Mouse (Mus musculus) stomach, embryonic 14.5 days (tissue): ENCODE measurements at regions not wholly inside any gene's neighbourhood (a gene's known extent, or its start where the extent isn't known, plus 50 kb on each side); places are given as distances from the start of the nearest gene placed in this dataset.

Source experiments
- ATAC-seq: fragments of 200-750 bp; cut with Nextera tagmentation; 2 replicates; pipeline ENCODE4 v1.8.0; 2017; ENCODE audit warnings: low read depth, moderate TSS enrichment; ENCODE audit not compliant: insufficient number of reproducible peaks, insufficient read depth, low FRiP score
- H3K27ac ChIP-seq: fragments of 300-500 bp; sonication (generic); 2 replicates; pipeline ENCODE4 v1.5.1; 2014; ENCODE audit warnings: mild to moderate bottlenecking, low read length, moderate library complexity, mixed read lengths
- H3K27me3 ChIP-seq: fragments of 300-500 bp; sonication (generic); 2 replicates; pipeline ENCODE4 v1.6.1; 2014; ENCODE audit warnings: low read length, control low read depth, mixed read lengths; ENCODE audit not compliant: control insufficient read depth, insufficient read depth
- H3K36me3 ChIP-seq: fragments of 300-500 bp; sonication (generic); 2 replicates; pipeline ENCODE4 v1.6.1; 2014; ENCODE audit warnings: mild to moderate bottlenecking, control low read depth, low read length, moderate library complexity, mixed read lengths; ENCODE audit not compliant: control insufficient read depth, insufficient read depth
- H3K4me1 ChIP-seq: fragments of 300-500 bp; sonication (generic); 2 replicates; pipeline ENCODE4 v1.6.1; 2014; ENCODE audit warnings: low read length, control low read depth, mixed read lengths; ENCODE audit not compliant: control insufficient read depth, insufficient read depth
- H3K4me2 ChIP-seq: fragments of 300-500 bp; sonication (generic); replicated peaks from 2 replicates; pipeline ENCODE4 v1.6.1; 2014; ENCODE audit warnings: low read depth, low read length, control low read depth
- H3K4me3 ChIP-seq: fragments of 300-500 bp; sonication (generic); 2 replicates; pipeline ENCODE4 v1.5.1; 2014; ENCODE audit warnings: low read depth, low read length, control low read depth
- H3K9ac ChIP-seq: fragments of 300-500 bp; sonication (generic); replicated peaks from 2 replicates; pipeline ENCODE4 v1.6.1; 2014; ENCODE audit warnings: low read depth, mild to moderate bottlenecking, control low read depth, low read length, moderate library complexity, mixed read lengths
- H3K9me3 ChIP-seq: fragments of 300-500 bp; sonication (generic); 2 replicates; pipeline ENCODE4 v1.6.1; 2016; ENCODE audit warnings: low read depth, low read length, control low read depth; ENCODE audit not compliant: control insufficient read depth
- whole genome bisulfite sequencing: fragments of 180-500 bp; shearing (Covaris S2); extraction: QIAGEN DNeasy Blood & Tissue Kit; methylation state at CpG from one replicate; pipeline ENCODE4 v1.1.7; 2014; 5-methylcytosine and 5-hydroxymethylcytosine counted together

GRCm38 (mm10) chr13:101212341-101212895, 379.2 kb upstream of the Slc30a5 start:
- Histone ChIP-seq H3K36me3 (no peaks in the 10 kb centered on the region), H3K4me2 (no peak overlapping the region), H3K27ac (no peak overlapping the region), H3K9me3 (no peaks in the 10 kb centered on the region), H3K4me1 (peaks cover 9% of the 10 kb centered on the region; the same call in 1 of the 2 replicates), H3K9ac (no peak overlapping the region), H3K27me3 (no peaks in the 10 kb centered on the region), H3K4me3 (no peak overlapping the region)
- ATAC-seq = no peak
- WGBS = 73% methylated on average over 5 of the region's 5 CpGs

- 88% methylated on average over 9 of the region's 9 CpGs for WGBS
- Histone ChIP-seq H3K4me2 (no peak overlapping the region), H3K36me3 (no peaks in the 10 kb centered on the region), H3K9ac (no peak overlapping the region), H3K4me1 (peaks cover 9% of the 10 kb centered on the region; the same call in 1 of the 2 replicates), H3K27me3 (no peaks in the 10 kb centered on the region), H3K9me3 (no peaks in the 10 kb centered on the region), H3K27ac (no peak overlapping the region), H3K4me3 (no peak overlapping the region)
- no peak for ATAC-seq
These were observed 375.6 kb upstream of the Slc30a5 start for GRCm38 (mm10) chr13:101208788-101209187.

GRCm38 (mm10) chr13:101203463-101203862, 370.2 kb upstream of the Slc30a5 start:
- ATAC-seq = no peak
- Histone ChIP-seq H3K9ac (no peak overlapping the region), H3K4me1 (no peaks in the 10 kb centered on the region), H3K4me2 (no peak overlapping the region), H3K4me3 (no peak overlapping the region), H3K27ac (no peak overlapping the region), H3K9me3 (no peaks in the 10 kb centered on the region), H3K27me3 (no peaks in the 10 kb centered on the region), H3K36me3 (no peaks in the 10 kb centered on the region)

- no peak for ATAC-seq
- no peak overlapping the region for H3K9ac ChIP-seq
- H3K4me3 ChIP-seq = no peak overlapping the region
- H3K4me2 ChIP-seq = no peak overlapping the region
- WGBS = 62% methylated on average over 4 of the region's 4 CpGs
- H3K4me1 ChIP-seq = no peaks in the 10 kb centered on the region
- H3K9me3 ChIP-seq = no peaks in the 10 kb centered on the region
- H3K27ac ChIP-seq = no peak overlapping the region
- H3K27me3 ChIP-seq = no peaks in the 10 kb centered on the region
- no peaks in the 10 kb centered on the region for H3K36me3 ChIP-seq
These were observed 369.5 kb upstream of the Slc30a5 start for GRCm38 (mm10) chr13:101202565-101203313.

GRCm38 (mm10) chr13:101190249-101190830, 357.1 kb upstream of the Slc30a5 start:
- no peak overlapping the region for H3K4me3 ChIP-seq
- 69% methylated on average over 7 of the region's 7 CpGs for WGBS

GRCm38 (mm10) chr13:101182387-101182786, 349.2 kb upstream of the Slc30a5 start:
- H3K27me3 ChIP-seq = no peaks in the 10 kb centered on the region
- H3K4me1 ChIP-seq = no peaks in the 10 kb centered on the region
- no peak overlapping the region for H3K9ac ChIP-seq
- no peak overlapping the region for H3K4me2 ChIP-seq
- no peaks in the 10 kb centered on the region for H3K36me3 ChIP-seq
- H3K9me3 ChIP-seq = no peaks in the 10 kb centered on the region
- WGBS = 73% methylated on average over 2 of the region's 2 CpGs
- ATAC-seq = no peak
- H3K27ac ChIP-seq = no peak overlapping the region
- H3K4me3 ChIP-seq = no peak overlapping the region

More at GRCm38 (mm10) chr13:101190249-101190830, 357.1 kb upstream of the Slc30a5 start:
- Histone ChIP-seq H3K27me3 (no peaks in the 10 kb centered on the region), H3K36me3 (no peaks in the 10 kb centered on the region), H3K9me3 (no peaks in the 10 kb centered on the region), H3K9ac (no peak overlapping the region), H3K4me1 (no peaks in the 10 kb centered on the region), H3K27ac (no peak overlapping the region), H3K4me2 (no peak overlapping the region)
- ATAC-seq = no peak

GRCm38 (mm10) chr13:101175017-101175689, 341.9 kb upstream of the Slc30a5 start:
- Histone ChIP-seq H3K27me3 (no peaks in the 10 kb centered on the region), H3K9ac (no peak overlapping the region), H3K9me3 (no peaks in the 10 kb centered on the region), H3K4me1 (no peaks in the 10 kb centered on the region), H3K36me3 (no peaks in the 10 kb centered on the region), H3K27ac (no peak overlapping the region), H3K4me3 (no peak overlapping the region), H3K4me2 (no peak overlapping the region)
- 79% methylated on average over 8 of the region's 8 CpGs for WGBS
- ATAC-seq = no peak

DNA sequence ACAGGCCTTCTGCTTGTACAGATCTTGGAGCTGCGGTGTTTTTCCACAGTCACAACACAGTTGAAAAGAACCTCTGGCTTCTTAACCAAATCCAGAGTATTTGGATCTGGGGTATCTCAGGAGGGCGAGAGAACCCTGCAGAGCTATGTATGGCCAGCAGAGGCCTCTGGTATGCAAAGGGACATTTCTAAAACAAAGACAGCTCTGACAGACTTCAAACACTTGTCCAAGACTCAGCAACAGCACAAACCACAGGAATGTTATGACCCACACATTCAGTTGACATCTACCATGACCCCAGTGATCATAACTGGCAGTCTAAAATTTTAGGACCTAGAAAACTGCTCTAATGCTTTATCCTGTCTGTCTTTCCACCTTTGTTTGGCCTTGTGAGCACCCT, 328.5 kb upstream of the Slc30a5 start:
- H3K4me2 ChIP-seq = no peak overlapping the region
- no peak for ATAC-seq
- H3K36me3 ChIP-seq = no peaks in the 10 kb centered on the region
- 51% methylated on average over 2 of the region's 2 CpGs for WGBS
- H3K4me3 ChIP-seq = no peak overlapping the region
- H3K9ac ChIP-seq = no peak overlapping the region
- no peaks in the 10 kb centered on the region for H3K27me3 ChIP-seq
- no peaks in the 10 kb centered on the region for H3K9me3 ChIP-seq
- no peak overlapping the region for H3K27ac ChIP-seq
- H3K4me1 ChIP-seq = no peaks in the 10 kb centered on the region
